Mouse (Mus musculus) MEL (cell line): ENCODE measurements at regions not wholly inside any gene's neighbourhood (a gene's known extent, or its start where the extent isn't known, plus 50 kb on each side); places are given as distances from the start of the nearest gene placed in this dataset.

ENCODE experiments used
- CTCF ChIP-seq, 3 experiments: IDR thresholded peaks in 2 of 3; conservative IDR thresholded peaks in 1 of 3; 2 replicates each; pipeline ENCODE4 v1.5.1; 2011 to 2012; ENCODE audit warnings: low read length in 3 of 3, low read depth in 2 of 3, mild to moderate bottlenecking in 2 of 3, improper control_type of control experiment in 1 of 3, inconsistent platforms in 1 of 3, mixed read lengths in 1 of 3, moderate library complexity in 1 of 3; ENCODE audit not compliant: control insufficient read depth in 1 of 3, insufficient read depth in 1 of 3, poor library complexity in 1 of 3, severe bottlenecking in 1 of 3
- MAFK ChIP-seq: IDR thresholded peaks from 2 replicates; pipeline ENCODE4 v1.6.1; 2011; ENCODE audit warnings: low read depth, mild to moderate bottlenecking, low read length, improper control_type of control experiment, borderline replicate concordance

GRCm38 (mm10) chr15:85675126-85675525 lies 59.7 kb upstream of the Ppara start:
- TF ChIP-seq CTCF (IDR thresholded peaks at IDR 0.05 in 2 of 3, conservative IDR thresholded peaks at IDR 0.05 in 1 of 3; ENCODE audit: control insufficient read depth in 1 of 3, insufficient read depth in 1 of 3, low read depth in 2 of 3, low read length in 3 of 3, poor library complexity in 1 of 3, severe bottlenecking in 1 of 3) (no peak), MAFK (no peak)
